Comparison of ENCODE assay signal across 17 mouse cellular contexts in genomic region chr2:166068261-166068660, GRCm38 (mm10).
"Had no signal": no experiment of that assay in that cellular context is flagged by ENCODE, and none has a peak within 500 bp of the region (broad histone marks: within the 10 kb centered on the region; RNA-seq: fewer than 3 reads in every experiment).

No protein-coding gene starts in this region.

- H3K4me1 ChIP-seq: midbrain, embryonic 10.5 days; midbrain, embryonic 12.5 days had no signal

- H3K27ac ChIP-seq: liver, embryonic 14.5 days; midbrain, embryonic 10.5 days; midbrain, embryonic 12.5 days had no signal

- H3K4me2 ChIP-seq: lung, embryonic 14.5 days; midbrain, embryonic 12.5 days had no signal

- H3K27me3 ChIP-seq: midbrain, embryonic 12.5 days had no signal

- ATAC-seq: midbrain, embryonic 16.5 days had no signal

- H3K9me3 ChIP-seq: midbrain, embryonic 10.5 days; midbrain, embryonic 12.5 days had no signal

- H3K4me3 ChIP-seq: midbrain, embryonic 10.5 days; midbrain, embryonic 12.5 days; myocyte had no signal

- DNase-seq: lung, adult 18-20 months; lung, embryonic 14.5 days; lung, postnatal 10 days; lung, postnatal 4 days; retina, postnatal 1 day; right cerebral cortex, adult 18-20 months; right cerebral cortex, postnatal 25 days; right cerebral cortex, postnatal 4 days; spleen, adult 18-20 months; thymus, adult 18-20 months; thymus, postnatal 14 days; thymus, postnatal 36 days had no signal

- H3K9ac ChIP-seq: liver, embryonic 14.5 days; lung, embryonic 14.5 days; midbrain, embryonic 12.5 days had no signal
